Mouse (Mus musculus) embryonic facial prominence, embryonic 10.5 days (tissue): ENCODE results near the gene Sgms2. TPM values are rescaled to one million over a fixed set of nuclear protein-coding genes. Genes with fewer than 3 reads are reported as not detected.

Source experiments
- DNase-seq: peaks from one replicate; pipeline ENCODE4 v3.0.0-alpha.2; 2017; ENCODE audit warnings: low spot score
- H3K27ac ChIP-seq: fragments of 300-500 bp; sonication (generic); replicated peaks from 2 replicates; pipeline ENCODE4 v1.5.1; 2016; ENCODE audit warnings: mild to moderate bottlenecking
- H3K27me3 ChIP-seq: fragments of 300-500 bp; sonication (generic); replicated peaks from 2 replicates; pipeline ENCODE4 v1.6.1; 2016; ENCODE audit warnings: low read depth, mild to moderate bottlenecking; ENCODE audit not compliant: poor library complexity, severe bottlenecking
- H3K36me3 ChIP-seq: fragments of 300-500 bp; sonication (generic); replicated peaks from 2 replicates; pipeline ENCODE4 v1.6.1; 2016; ENCODE audit warnings: mild to moderate bottlenecking, moderate library complexity
- H3K4me1 ChIP-seq: fragments of 300-500 bp; sonication (generic); 2 replicates; pipeline ENCODE4 v1.6.1; 2016
- H3K4me3 ChIP-seq: fragments of 300-500 bp; sonication (generic); 2 replicates; pipeline ENCODE4 v1.5.1; 2016; ENCODE audit warnings: mild to moderate bottlenecking, moderate library complexity
- H3K9me3 ChIP-seq: fragments of 300-500 bp; sonication (generic); 2 replicates; pipeline ENCODE4 v1.6.1; 2016; ENCODE audit warnings: mild to moderate bottlenecking
- WGBS: fragments of 180-500 bp; shearing (Covaris S2); methylation state at CpG from one replicate; pipeline ENCODE4 v1.1.7; 2016; 5-methylcytosine and 5-hydroxymethylcytosine counted together
- polyA plus RNA-seq: library from polyadenylated mRNA; unstranded; fragments of >200 nt; fragmentation: Nextera tagmentation; extraction: Ambion mirVana; gene quantifications from 2 replicates; pipeline ENCODE4 v1.2.1, GENCODE M21; 2016

The Sgms2 gene
- polyA plus RNA-seq, result 0.77 and 1.2 TPM in 2 replicates

DNA sequence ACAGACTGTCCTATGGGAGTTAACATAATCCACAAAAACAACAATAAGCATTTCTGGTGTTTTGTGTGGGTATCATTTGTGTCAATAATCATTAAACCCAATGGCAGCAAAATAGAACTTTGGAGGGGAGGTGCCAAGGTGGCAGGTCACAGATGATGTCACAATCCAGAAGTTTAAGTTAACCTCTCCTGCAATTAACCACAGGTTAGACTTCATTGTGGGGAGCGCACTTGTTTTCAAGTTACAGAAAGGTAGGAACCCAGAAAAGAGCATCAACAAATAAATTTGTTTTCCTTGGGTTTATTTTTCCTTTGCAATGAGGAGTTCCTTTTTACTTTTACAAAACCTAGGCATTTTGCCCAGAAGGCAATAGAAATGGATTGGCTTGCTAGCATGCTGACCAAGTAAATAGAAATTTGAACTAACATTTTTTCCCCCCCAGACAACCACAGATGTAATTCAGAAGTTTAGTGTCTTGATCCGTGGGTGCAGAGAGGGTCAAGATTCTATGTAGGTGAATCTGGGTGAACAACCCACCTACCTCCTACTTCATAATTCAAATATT is at the start of gene Sgms2:
Sgms2 (minus strand) TSS at position 51 of the 565 bp plus-strand sequence.
- 89% methylated on average over 2 of the region's 2 CpGs for WGBS
- DNase-seq, result no peak
- peaks cover 78% of the 10 kb centered on the region for H3K27me3 ChIP-seq
- peaks cover 20% of the 10 kb centered on the region for H3K4me1 ChIP-seq
- H3K4me3 ChIP-seq, result peak within 1 kb of the TSS; percentile 82
- no peaks in the 10 kb centered on the region for H3K36me3 ChIP-seq
- H3K27ac ChIP-seq, result peak within 1 kb of the TSS; percentile 81
- no peaks in the 10 kb centered on the region for H3K9me3 ChIP-seq

- 90% methylated on average over 3 of the region's 3 CpGs for WGBS
- Histone ChIP-seq H3K9me3 (no peaks in the 10 kb centered on the region), H3K4me3 (no peak overlapping the region), H3K27me3 (no peaks in the 10 kb centered on the region), H3K27ac (no peak overlapping the region), H3K36me3 (no peaks in the 10 kb centered on the region), H3K4me1 (no peaks in the 10 kb centered on the region)
- DNase-seq, result no peak
Observed at GRCm38 (mm10) chr3:131525229-131525628, 34.0 kb upstream of the Sgms2 start.

GRCm38 (mm10) chr3:131524779-131525178 is 33.6 kb upstream of the Sgms2 start:
- H3K4me1 ChIP-seq, result no peaks in the 10 kb centered on the region
- no peaks in the 10 kb centered on the region for H3K36me3 ChIP-seq
- H3K27me3 ChIP-seq, result no peaks in the 10 kb centered on the region
- no peak overlapping the region for H3K27ac ChIP-seq
- peak; percentile 47 for DNase-seq
- no peak overlapping the region for H3K4me3 ChIP-seq
- H3K9me3 ChIP-seq, result no peaks in the 10 kb centered on the region
- 24% methylated on average over 11 of the region's 11 CpGs for WGBS

DNA sequence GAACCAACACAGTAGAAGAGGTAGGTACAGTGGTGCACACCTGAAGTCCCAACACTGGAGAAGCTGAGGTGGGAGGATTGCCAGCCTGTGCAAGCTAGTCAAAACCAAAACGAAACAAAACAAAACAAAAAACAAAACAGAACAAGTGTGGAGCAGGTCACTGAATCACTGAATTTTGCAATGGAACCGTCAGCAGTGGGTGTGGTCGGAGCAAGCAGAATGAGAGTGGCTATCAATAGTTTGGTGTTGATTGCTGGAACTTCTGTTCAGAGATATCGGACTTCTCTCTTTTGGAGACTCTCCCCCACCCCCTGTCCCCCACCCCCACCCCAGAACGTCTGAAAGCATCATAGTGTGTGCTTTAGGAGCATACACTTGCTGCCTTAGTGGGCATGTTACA is 33.0 kb upstream of the Sgms2 start:
- WGBS, result 79% methylated on average over 5 of the region's 5 CpGs

DNA sequence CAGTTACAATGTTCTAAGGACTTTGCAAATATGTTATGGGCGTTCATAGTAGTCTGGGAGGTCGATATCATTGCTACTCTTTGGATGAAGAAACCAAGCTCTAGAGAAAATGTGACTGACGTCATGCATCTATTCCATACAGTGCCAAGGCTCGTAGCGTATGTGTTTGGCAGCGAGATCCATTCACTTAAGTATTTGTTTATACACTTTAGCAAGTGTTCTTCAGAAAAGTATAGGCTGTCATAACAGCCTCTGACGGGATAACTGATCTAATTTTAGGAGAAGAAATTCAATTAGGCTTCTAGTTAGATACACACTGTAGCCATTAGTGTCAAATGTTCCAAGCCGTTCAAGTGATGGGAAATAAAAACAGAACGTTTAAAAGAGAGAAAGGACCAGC is 32.5 kb upstream of the Sgms2 start:
- no peak for DNase-seq

More for the DNA sequence above, 33.0 kb upstream of the Sgms2 start:
- H3K36me3 ChIP-seq, result no peaks in the 10 kb centered on the region
- H3K4me1 ChIP-seq, result no peaks in the 10 kb centered on the region
- no peak overlapping the region for H3K4me3 ChIP-seq
- DNase-seq, result no peak
- no peak overlapping the region for H3K27ac ChIP-seq
- no peaks in the 10 kb centered on the region for H3K27me3 ChIP-seq
- no peaks in the 10 kb centered on the region for H3K9me3 ChIP-seq

GRCm38 (mm10) chr3:131522243-131522642 is 31.0 kb upstream of the Sgms2 start:
- DNase-seq, result no peak
- 89% methylated on average over 7 of the region's 7 CpGs for WGBS
- no peaks in the 10 kb centered on the region for H3K36me3 ChIP-seq
- H3K27me3 ChIP-seq, result no peaks in the 10 kb centered on the region
- no peak overlapping the region for H3K27ac ChIP-seq
- H3K4me1 ChIP-seq, result no peaks in the 10 kb centered on the region
- no peak overlapping the region for H3K4me3 ChIP-seq
- H3K9me3 ChIP-seq, result no peaks in the 10 kb centered on the region

More for the DNA sequence above, 32.5 kb upstream of the Sgms2 start:
- no peaks in the 10 kb centered on the region for H3K36me3 ChIP-seq
- no peaks in the 10 kb centered on the region for H3K27me3 ChIP-seq
- no peaks in the 10 kb centered on the region for H3K4me1 ChIP-seq
- no peak overlapping the region for H3K27ac ChIP-seq
- no peak overlapping the region for H3K4me3 ChIP-seq
- H3K9me3 ChIP-seq, result no peaks in the 10 kb centered on the region
- WGBS, result 80% methylated on average over 9 of the region's 9 CpGs

DNA sequence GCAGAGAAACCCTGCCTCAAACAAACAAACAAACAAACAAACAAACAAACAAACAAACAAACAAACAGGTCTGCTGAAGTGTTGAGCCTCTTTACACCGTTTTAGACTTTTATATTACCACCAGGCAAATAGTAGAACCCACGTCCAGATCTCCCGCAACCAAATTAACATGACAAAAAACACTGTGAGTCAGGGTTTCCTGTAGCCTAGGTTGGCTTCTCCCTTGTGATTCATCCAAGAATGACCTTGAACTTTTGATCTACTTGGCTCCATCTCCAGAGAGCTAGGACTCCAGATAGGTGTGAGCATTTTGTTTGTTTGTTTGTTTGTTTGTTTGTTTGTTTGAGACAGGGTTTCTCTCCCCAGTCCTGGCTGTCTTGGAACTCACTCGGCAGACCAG is 30.0 kb upstream of the Sgms2 start:
- Histone ChIP-seq H3K27ac (no peak overlapping the region), H3K4me1 (no peaks in the 10 kb centered on the region), H3K4me3 (no peak overlapping the region), H3K9me3 (no peaks in the 10 kb centered on the region), H3K36me3 (no peaks in the 10 kb centered on the region), H3K27me3 (no peaks in the 10 kb centered on the region)
- DNase-seq, result no peak
- 71% methylated on average over 4 of the region's 4 CpGs for WGBS

DNA sequence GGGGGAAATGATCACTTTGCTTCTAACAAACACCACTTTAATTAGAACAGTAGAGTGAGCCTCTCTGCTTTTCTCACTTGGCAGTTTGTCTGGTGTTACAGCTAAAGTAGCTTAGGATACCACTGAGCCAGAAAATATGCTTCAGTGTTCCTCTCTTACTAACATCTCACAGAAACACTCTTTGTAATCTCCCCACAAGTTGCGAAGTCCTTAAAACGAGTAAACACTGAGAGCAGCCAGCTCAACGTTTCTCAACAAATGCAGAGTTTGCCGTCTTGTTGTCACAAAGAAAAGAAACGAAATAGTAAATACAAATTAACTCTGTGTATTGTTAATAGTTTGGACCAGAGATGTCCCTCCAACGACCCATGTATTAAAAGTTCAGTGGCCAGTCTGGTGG is 26.5 kb upstream of the Sgms2 start:
- no peaks in the 10 kb centered on the region for H3K36me3 ChIP-seq
- H3K27me3 ChIP-seq, result no peaks in the 10 kb centered on the region
- no peak overlapping the region for H3K4me3 ChIP-seq
- no peak for DNase-seq
- WGBS, result 84% methylated on average over 6 of the region's 6 CpGs
- no peak overlapping the region for H3K27ac ChIP-seq
- no peaks in the 10 kb centered on the region for H3K4me1 ChIP-seq
- H3K9me3 ChIP-seq, result no peaks in the 10 kb centered on the region

- DNase-seq, result no peak
- no peak overlapping the region for H3K27ac ChIP-seq
- H3K4me3 ChIP-seq, result no peak overlapping the region
- H3K36me3 ChIP-seq, result no peaks in the 10 kb centered on the region
- 83% methylated on average over 7 of the region's 7 CpGs for WGBS
- H3K4me1 ChIP-seq, result no peaks in the 10 kb centered on the region
- H3K9me3 ChIP-seq, result no peaks in the 10 kb centered on the region
- no peaks in the 10 kb centered on the region for H3K27me3 ChIP-seq
Observed at GRCm38 (mm10) chr3:131516332-131516999, 25.3 kb upstream of the Sgms2 start.

DNA sequence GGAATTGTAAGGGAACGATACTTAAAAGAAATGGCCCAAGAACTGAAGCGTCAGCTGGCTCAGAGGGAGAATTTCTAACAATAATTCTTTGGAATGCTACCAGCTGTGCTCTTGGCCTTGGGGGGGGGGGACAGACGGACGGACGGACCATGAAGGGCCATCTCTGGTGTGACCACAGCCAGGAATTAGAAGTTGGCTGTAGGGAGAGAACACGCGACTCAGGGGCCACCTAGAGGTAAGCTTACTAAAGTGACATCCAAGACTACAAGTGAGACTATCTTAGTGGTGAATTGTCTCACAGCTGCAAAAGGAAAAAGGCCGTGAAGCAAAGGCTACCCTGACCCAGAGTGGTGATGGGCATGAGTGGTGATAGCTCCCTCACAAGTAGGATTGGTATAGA is 20.4 kb upstream of the Sgms2 start:
- 68% methylated on average over 8 of the region's 8 CpGs for WGBS
- Histone ChIP-seq H3K4me1 (no peaks in the 10 kb centered on the region), H3K36me3 (no peaks in the 10 kb centered on the region), H3K27ac (no peak overlapping the region), H3K27me3 (no peaks in the 10 kb centered on the region), H3K4me3 (no peak overlapping the region), H3K9me3 (no peaks in the 10 kb centered on the region)
- DNase-seq, result no peak

DNA sequence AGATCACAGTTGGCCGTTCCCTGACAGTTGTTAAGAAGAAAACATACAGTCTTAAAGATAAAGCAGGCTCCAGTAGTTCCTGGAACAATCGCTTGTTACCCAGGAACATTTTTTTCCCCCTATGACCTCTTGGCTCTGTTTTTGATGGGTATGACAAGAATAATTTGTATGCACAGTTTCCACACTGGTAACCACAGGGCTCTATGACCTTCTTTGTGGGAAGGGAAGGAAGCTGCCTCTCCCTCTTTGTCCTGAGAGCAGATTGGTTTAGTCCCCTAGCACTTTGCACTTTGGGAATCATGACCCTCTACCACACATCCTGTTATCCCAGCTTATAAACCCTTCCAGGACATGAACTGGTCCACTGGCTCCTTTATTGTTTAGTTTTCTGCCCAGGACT is 16.8 kb upstream of the Sgms2 start:
- no peak for DNase-seq
- no peaks in the 10 kb centered on the region for H3K9me3 ChIP-seq
- WGBS, result 76% methylated on average over 2 of the region's 2 CpGs
- H3K27me3 ChIP-seq, result no peaks in the 10 kb centered on the region
- no peak overlapping the region for H3K4me3 ChIP-seq
- no peaks in the 10 kb centered on the region for H3K4me1 ChIP-seq
- no peaks in the 10 kb centered on the region for H3K36me3 ChIP-seq
- H3K27ac ChIP-seq, result no peak overlapping the region

- H3K9me3 ChIP-seq, result no peaks in the 10 kb centered on the region
- H3K4me3 ChIP-seq, result no peak overlapping the region
- H3K4me1 ChIP-seq, result 0 out of 2 replicates have a peak, but pooled peaks cover 5% of the 10 kb centered on the region
- no peaks in the 10 kb centered on the region for H3K36me3 ChIP-seq
- DNase-seq, result no peak
- H3K27ac ChIP-seq, result no peak overlapping the region
- 87% methylated on average over 14 of the region's 14 CpGs for WGBS
- H3K27me3 ChIP-seq, result no peaks in the 10 kb centered on the region
Observed at GRCm38 (mm10) chr3:131504595-131505223, 13.5 kb upstream of the Sgms2 start.
